Mouse (Mus musculus) cerebellum, adult 11 months (tissue): ENCODE results near the gene Gm15080.
"Not testable (repeated sequence)": the region's sequence is repeated elsewhere in the genome, so short reads cannot be mapped to it uniquely, and the experiment has no call there.

ENCODE experiments used
- DNase-seq: peaks from one replicate; pipeline ENCODE4 v3.0.0; 2022

Gene Gm15080

DNA sequence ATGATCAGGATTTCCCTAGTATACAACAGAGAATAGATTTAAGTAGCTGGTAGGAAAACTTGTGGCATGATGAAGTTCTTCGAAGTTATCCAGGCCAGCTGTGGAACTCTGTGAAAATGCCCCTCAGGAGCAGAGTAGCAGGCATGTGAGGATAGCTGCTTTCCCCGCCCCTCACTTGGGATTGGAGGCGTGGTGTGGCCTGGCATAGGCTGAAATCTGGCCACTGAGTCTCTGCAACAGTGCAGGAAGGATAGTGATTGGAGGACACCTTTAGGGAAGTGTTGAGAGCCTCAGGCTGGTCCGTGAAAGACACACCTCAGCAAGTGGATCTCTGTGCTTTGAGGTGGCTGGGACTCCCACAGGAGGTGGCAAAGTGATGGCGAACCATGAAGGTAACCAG is at the start of gene Gm15080:
Gene Gm15080 (plus strand): TSS at position 301 of the 400 bp plus-strand sequence.
- not testable (repeated sequence) for DNase-seq
